Mouse (Mus musculus): ENCODE measurements at regions not wholly inside any gene's neighbourhood (a gene's known extent, or its start where the extent isn't known, plus 50 kb on each side); places are given as distances from the start of the nearest gene placed in this dataset.

DNA sequence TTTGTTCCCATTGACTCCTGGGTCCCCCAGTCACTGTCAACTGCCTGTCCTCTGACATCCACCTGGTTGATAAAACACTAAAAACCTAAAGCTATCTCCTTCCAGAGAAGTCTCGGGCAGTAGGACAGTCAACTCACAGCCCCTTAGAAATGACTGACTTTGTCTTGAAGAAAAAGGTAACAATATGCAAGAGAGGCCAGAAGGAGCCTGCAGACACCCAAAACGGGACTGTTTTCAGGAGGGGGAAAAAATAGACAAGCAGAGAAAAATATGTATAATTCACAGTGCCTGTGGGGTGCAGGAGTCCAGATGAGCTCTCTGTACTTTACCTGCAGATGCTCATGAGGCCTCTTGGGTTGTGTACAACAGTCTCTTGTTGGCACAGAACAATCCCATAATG, 126.4 kb upstream of the Ankrd55 start:
- TF ChIP-seq POLR2A (IDR thresholded peaks at IDR 0.05; ENCODE audit: insufficient read depth, low read depth, low read length) (no peak), CTCF (IDR thresholded peaks at IDR 0.05) (no peak), EP300 (IDR thresholded peaks at IDR 0.05; ENCODE audit: insufficient read depth, low read depth, low read length) (no peak)

Data from heart, adult 2 months (tissue).